Mouse (Mus musculus) E14TG2a.4 (cell line): ENCODE results near the gene Ube2i.

Source experiments
- CTCF ChIP-seq: conservative IDR thresholded peaks from 2 replicates; pipeline ENCODE4 v1.5.1; 2014; ENCODE audit warnings: low read length
- POU5F1 ChIP-seq: IDR thresholded peaks from 2 replicates; pipeline ENCODE4 v1.6.1; 2014; ENCODE audit warnings: low read length, borderline replicate concordance

- no peak for TF ChIP-seq CTCF
- TF ChIP-seq POU5F1 = no peak
Observed at GRCm38 (mm10) chr17:25282133-25282532, 7.7 kb upstream of the Ube2i start.
